In genomic region chr11:74876801-74877200, GRCm38 (mm10) we compare ENCODE assay signal across 8 mouse cellular contexts. TPM values are rescaled to one million over a fixed set of nuclear protein-coding genes. Genes with fewer than 3 reads are reported as not detected.
DNase-seq lines count a peak whose midpoint lies in the region; ATAC-seq lines count a peak whose summit lies in the region.

No protein-coding gene starts in this region.

- no peaks in the 10 kb centered on the region for H3K27me3 ChIP-seq in hindbrain, embryonic 15.5 days
- no peaks in the 10 kb centered on the region for H3K27me3 ChIP-seq in midbrain, embryonic 10.5 days (ENCODE audit: low read depth, poor library complexity, severe bottlenecking)
- H3K27me3 ChIP-seq in stomach, embryonic 16.5 days (ENCODE audit: control insufficient read depth, insufficient read depth, low read length) = no peaks in the 10 kb centered on the region

- ATAC-seq in hindbrain, embryonic 15.5 days (ENCODE audit: low FRiP score, low read depth) = peak; percentile 84
- peak; percentile 84 for ATAC-seq in stomach, embryonic 16.5 days (ENCODE audit: insufficient read depth, low FRiP score)

- under 1% methylated on average over 9 of the region's 9 CpGs for WGBS in hindbrain, embryonic 15.5 days
- WGBS in midbrain, embryonic 10.5 days = 2% methylated on average over 9 of the region's 9 CpGs
- WGBS in stomach, embryonic 16.5 days = 2% methylated on average over 9 of the region's 9 CpGs

- H3K4me1 ChIP-seq in hindbrain, embryonic 15.5 days (replicated peaks) = peaks cover 29% of the 10 kb centered on the region
- H3K4me1 ChIP-seq in midbrain, embryonic 10.5 days = peaks cover 27% of the 10 kb centered on the region
- H3K4me1 ChIP-seq in stomach, embryonic 16.5 days (ENCODE audit: control insufficient read depth, insufficient read depth, low read length) = peaks cover 18% of the 10 kb centered on the region

- H3K4me2 ChIP-seq in hindbrain, embryonic 15.5 days = peak overlapping the region; percentile 49
- peak overlapping the region; percentile 41; the same call in 1 of the 2 replicates for H3K4me2 ChIP-seq in stomach, embryonic 16.5 days (ENCODE audit: low read depth, low read length)

- peak; percentile 40 for DNase-seq in adrenal gland, adult 2 months
- DNase-seq in adrenal gland, adult 18-20 months (ENCODE audit: low spot score in 2 of 2) = no peak
- DNase-seq in cerebellum, postnatal 36 days = peak; percentile 67
- DNase-seq in gastrocnemius, adult 18-20 months (ENCODE audit: low spot score) = peak; percentile 33
- DNase-seq in layer of hippocampus, postnatal 36 days = peak; percentile 72 to 76
- DNase-seq in midbrain, embryonic 10.5 days (ENCODE audit: low spot score) = peak; percentile 67

- H3K9ac ChIP-seq in hindbrain, embryonic 15.5 days = no peak overlapping the region
- H3K9ac ChIP-seq in stomach, embryonic 16.5 days (ENCODE audit: low read length) = no peak overlapping the region

- no peaks in the 10 kb centered on the region for H3K36me3 ChIP-seq in hindbrain, embryonic 15.5 days
- H3K36me3 ChIP-seq in midbrain, embryonic 10.5 days = no peaks in the 10 kb centered on the region
- no peaks in the 10 kb centered on the region for H3K36me3 ChIP-seq in stomach, embryonic 16.5 days (ENCODE audit: control insufficient read depth, insufficient read depth, low read length)

- peak overlapping the region; percentile 78 for H3K27ac ChIP-seq in hindbrain, embryonic 15.5 days (replicated peaks)
- H3K27ac ChIP-seq in midbrain, embryonic 10.5 days (replicated peaks) = peak overlapping the region; percentile 64
- H3K27ac ChIP-seq in stomach, embryonic 16.5 days (ENCODE audit: low read length) = peak overlapping the region; percentile 2; the same call in 1 of the 2 replicates

- no peaks in the 10 kb centered on the region for H3K9me3 ChIP-seq in hindbrain, embryonic 15.5 days
- H3K9me3 ChIP-seq in midbrain, embryonic 10.5 days (replicated peaks) = no peaks in the 10 kb centered on the region
- H3K9me3 ChIP-seq in stomach, embryonic 16.5 days (replicated peaks; ENCODE audit: control insufficient read depth, low read length) = no peaks in the 10 kb centered on the region

- H3K4me3 ChIP-seq in hindbrain, embryonic 15.5 days = peak overlapping the region; percentile 14; the same call in 1 of the 2 replicates
- peak overlapping the region; percentile 30 for H3K4me3 ChIP-seq in midbrain, embryonic 10.5 days
- no peak overlapping the region; the same call in 1 of the 2 replicates for H3K4me3 ChIP-seq in stomach, embryonic 16.5 days (replicated peaks; ENCODE audit: low read length)

RNA-seq across cellular contexts. Expression of gene Sgsm2, which starts 20.1 kb away (rescaled TPM):
- total RNA-seq in adrenal gland, adult 2 months (2021) = 10 to 100 TPM; 21.8 to 24.4 TPM
- 27.0 and 35.2 TPM in 2 replicates for polyA plus RNA-seq in adrenal gland, adult 2 months (2012; rRNA removed)
- total RNA-seq in adrenal gland, adult 18-20 months (2021) = 10 to 100 TPM; 15.9 to 27.5 TPM
- total RNA-seq in gastrocnemius, adult 18-20 months (2021) = 1 to 10 TPM; 1.6 to 2.4 TPM
- polyA plus RNA-seq in hindbrain, embryonic 15.5 days (2015; fragmentation: Nextera tagmentation; extraction: Ambion mirVana) = 25.9 and 29.9 TPM in 2 replicates
- 10 to 100 TPM; 88.1 to 89.4 TPM for total RNA-seq in layer of hippocampus, postnatal 36 days (2021)
- 7.6 and 9.5 TPM in 2 replicates for polyA plus RNA-seq in midbrain, embryonic 10.5 days (2016; fragmentation: Nextera tagmentation; extraction: Ambion mirVana)
- 6.0 and 7.0 TPM in 2 replicates for polyA plus RNA-seq in stomach, embryonic 16.5 days (2015; fragmentation: Nextera tagmentation; extraction: Ambion mirVana)

RNA-seq across cellular contexts. Expression of gene Tsr1, which starts 21.1 kb away (rescaled TPM):
- 10 to 100 TPM; 35.3 to 39.8 TPM for total RNA-seq in adrenal gland, adult 2 months (2021)
- polyA plus RNA-seq in adrenal gland, adult 2 months (2012; rRNA removed) = 2.2 and 3.8 TPM in 2 replicates
- total RNA-seq in adrenal gland, adult 18-20 months (2021) = 10 to 100 TPM; 46.8 to 57.1 TPM
- 10 to 100 TPM; 22.8 to 26.7 TPM for total RNA-seq in gastrocnemius, adult 18-20 months (2021)
- polyA plus RNA-seq in hindbrain, embryonic 15.5 days (2015; fragmentation: Nextera tagmentation; extraction: Ambion mirVana) = 26.5 and 29.0 TPM in 2 replicates
- 10 to 100 TPM; 33.3 to 34.4 TPM for total RNA-seq in layer of hippocampus, postnatal 36 days (2021)
- 46.3 and 49.7 TPM in 2 replicates for polyA plus RNA-seq in midbrain, embryonic 10.5 days (2016; fragmentation: Nextera tagmentation; extraction: Ambion mirVana)
- 47.0 and 48.3 TPM in 2 replicates for polyA plus RNA-seq in stomach, embryonic 16.5 days (2015; fragmentation: Nextera tagmentation; extraction: Ambion mirVana)

RNA-seq across cellular contexts. Expression of gene Mnt, which starts 46.1 kb away (rescaled TPM):
- 10 to 100 TPM; 23.4 to 25.2 TPM for total RNA-seq in adrenal gland, adult 2 months (2021)
- polyA plus RNA-seq in adrenal gland, adult 2 months (2012; rRNA removed) = 31.1 and 46.9 TPM in 2 replicates
- 10 to 100 TPM; 18.3 to 28.9 TPM for total RNA-seq in adrenal gland, adult 18-20 months (2021)
- 1 to 10 TPM; 4.8 to 7.0 TPM for total RNA-seq in gastrocnemius, adult 18-20 months (2021)
- 8.7 and 9.7 TPM in 2 replicates for polyA plus RNA-seq in hindbrain, embryonic 15.5 days (2015; fragmentation: Nextera tagmentation; extraction: Ambion mirVana)
- total RNA-seq in layer of hippocampus, postnatal 36 days (2021) = 10 to 100 TPM; 28.3 to 30.5 TPM
- polyA plus RNA-seq in midbrain, embryonic 10.5 days (2016; fragmentation: Nextera tagmentation; extraction: Ambion mirVana) = 4.2 and 5.5 TPM in 2 replicates
- 2.5 and 3.2 TPM in 2 replicates for polyA plus RNA-seq in stomach, embryonic 16.5 days (2015; fragmentation: Nextera tagmentation; extraction: Ambion mirVana)

RNA-seq across cellular contexts. Expression of gene Smg6, which starts 48.8 kb away (rescaled TPM):
- total RNA-seq in adrenal gland, adult 2 months (2021) = 10 to 100 TPM; 19.7 to 20.9 TPM
- polyA plus RNA-seq in adrenal gland, adult 2 months (2012; rRNA removed) = 27.8 and 32.6 TPM in 2 replicates
- total RNA-seq in adrenal gland, adult 18-20 months (2021) = 10 to 100 TPM; 17.9 to 21.4 TPM
- total RNA-seq in gastrocnemius, adult 18-20 months (2021) = 10 to 100 TPM; 11.8 to 12.3 TPM
- 13.5 and 14.1 TPM in 2 replicates for polyA plus RNA-seq in hindbrain, embryonic 15.5 days (2015; fragmentation: Nextera tagmentation; extraction: Ambion mirVana)
- total RNA-seq in layer of hippocampus, postnatal 36 days (2021) = 10 to 100 TPM; 33.7 to 34.4 TPM
- 17.8 and 20.7 TPM in 2 replicates for polyA plus RNA-seq in midbrain, embryonic 10.5 days (2016; fragmentation: Nextera tagmentation; extraction: Ambion mirVana)
- polyA plus RNA-seq in stomach, embryonic 16.5 days (2015; fragmentation: Nextera tagmentation; extraction: Ambion mirVana) = 15.8 and 15.9 TPM in 2 replicates

RNA-seq across cellular contexts. Expression of gene Srr, which starts 48.9 kb away (rescaled TPM):
- total RNA-seq in adrenal gland, adult 2 months (2021) = 10 to 100 TPM; 55.7 to 62.8 TPM
- polyA plus RNA-seq in adrenal gland, adult 2 months (2012; rRNA removed) = 2.4 and 5.2 TPM in 2 replicates
- 10 to 100 TPM; 44.8 to 51.3 TPM for total RNA-seq in adrenal gland, adult 18-20 months (2021)
- total RNA-seq in gastrocnemius, adult 18-20 months (2021) = 10 to 100 TPM; 15.6 to 22.8 TPM
- polyA plus RNA-seq in hindbrain, embryonic 15.5 days (2015; fragmentation: Nextera tagmentation; extraction: Ambion mirVana) = 36.3 and 38.3 TPM in 2 replicates
- 10 to 100 TPM; 95.7 to 99.8 TPM for total RNA-seq in layer of hippocampus, postnatal 36 days (2021)
- 14.4 and 19.5 TPM in 2 replicates for polyA plus RNA-seq in midbrain, embryonic 10.5 days (2016; fragmentation: Nextera tagmentation; extraction: Ambion mirVana)
- 18.6 and 19.1 TPM in 2 replicates for polyA plus RNA-seq in stomach, embryonic 16.5 days (2015; fragmentation: Nextera tagmentation; extraction: Ambion mirVana)

Comparison
In these comparisons a context has a peak if more than half of its experiments do, and no peak if none do; other contexts are left out.
1. DNase-seq: peak in adrenal gland, adult 2 months (single experiment), cerebellum, postnatal 36 days (2 of 2), gastrocnemius, adult 18-20 months (single experiment), layer of hippocampus, postnatal 36 days (2 of 2) and midbrain, embryonic 10.5 days (single experiment); none in adrenal gland, adult 18-20 months (0 of 2).
2. H3K27ac ChIP-seq: peak in every context shown above with its lines; median percentile 78 in hindbrain, embryonic 15.5 days; 64 in midbrain, embryonic 10.5 days; 2 in stomach, embryonic 16.5 days.
3. RNA of gene Sgsm2, which starts 20.1 kb away (total RNA-seq): 88.1 to 89.4 TPM in layer of hippocampus, postnatal 36 days, 15.9 to 27.5 TPM in adrenal gland, adult 18-20 months and 21.8 to 24.4 TPM in adrenal gland, adult 2 months; 1.6 to 2.4 TPM in gastrocnemius, adult 18-20 months; every median in the first group is over 4 times any median in the second.